Mouse (Mus musculus): ENCODE measurements around the gene Hist1h4j. TPM values are rescaled to one million over a fixed set of nuclear protein-coding genes. Genes with fewer than 3 reads are reported as not detected.
A peak's percentile ranks its signal among the peaks of the same experiment; 100 is the strongest.
"Not testable (repeated sequence)": the region's sequence is repeated elsewhere in the genome, so short reads cannot be mapped to it uniquely, and the experiment has no call there.

Gene Hist1h4j
- total RNA-seq, 2 experiments from 2014 or later = 89.5 to 116 TPM

DNA sequence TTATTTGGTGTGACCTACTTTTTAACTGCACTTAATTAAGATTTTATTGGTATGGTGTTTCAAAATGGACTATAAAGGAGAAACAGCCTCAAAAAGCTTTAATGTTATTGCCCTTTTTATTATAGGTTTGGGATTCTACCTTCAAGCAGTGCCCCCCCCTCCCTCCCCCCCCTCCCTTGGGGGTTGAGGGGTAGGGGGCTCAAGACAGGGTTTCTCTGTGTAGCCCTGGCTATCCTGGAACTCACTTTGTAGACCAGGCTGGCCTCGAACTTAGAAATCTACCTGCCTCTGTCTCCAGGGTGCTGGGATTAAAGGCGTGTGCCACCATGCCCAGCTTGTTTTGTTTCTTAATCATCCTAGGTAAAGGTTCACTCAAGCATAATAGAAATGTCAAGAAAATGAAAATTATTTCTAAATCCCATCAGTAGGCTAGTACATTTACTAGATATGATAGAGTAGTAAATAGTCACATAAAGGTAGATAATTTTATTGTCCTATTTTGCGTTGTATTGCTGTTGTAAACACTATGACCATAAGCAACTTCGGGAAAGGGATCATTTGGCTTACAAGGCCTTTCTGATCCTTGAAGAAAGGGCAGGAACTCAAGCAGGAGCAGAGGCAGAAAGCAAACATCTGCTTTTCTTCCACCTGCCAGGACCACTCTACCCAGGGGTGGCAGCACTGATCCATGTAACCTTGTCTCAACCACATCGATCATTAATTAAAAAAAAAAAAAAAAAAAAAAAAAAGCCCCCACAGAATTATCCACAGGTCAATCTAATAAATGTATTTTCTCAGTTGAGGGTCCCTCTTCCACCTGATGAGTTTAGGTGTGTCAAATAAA is 11.6 kb upstream of the Hist1h4j start:
- no peak for DNase-seq (ENCODE audit: low spot score in 2 of 2)

DNA sequence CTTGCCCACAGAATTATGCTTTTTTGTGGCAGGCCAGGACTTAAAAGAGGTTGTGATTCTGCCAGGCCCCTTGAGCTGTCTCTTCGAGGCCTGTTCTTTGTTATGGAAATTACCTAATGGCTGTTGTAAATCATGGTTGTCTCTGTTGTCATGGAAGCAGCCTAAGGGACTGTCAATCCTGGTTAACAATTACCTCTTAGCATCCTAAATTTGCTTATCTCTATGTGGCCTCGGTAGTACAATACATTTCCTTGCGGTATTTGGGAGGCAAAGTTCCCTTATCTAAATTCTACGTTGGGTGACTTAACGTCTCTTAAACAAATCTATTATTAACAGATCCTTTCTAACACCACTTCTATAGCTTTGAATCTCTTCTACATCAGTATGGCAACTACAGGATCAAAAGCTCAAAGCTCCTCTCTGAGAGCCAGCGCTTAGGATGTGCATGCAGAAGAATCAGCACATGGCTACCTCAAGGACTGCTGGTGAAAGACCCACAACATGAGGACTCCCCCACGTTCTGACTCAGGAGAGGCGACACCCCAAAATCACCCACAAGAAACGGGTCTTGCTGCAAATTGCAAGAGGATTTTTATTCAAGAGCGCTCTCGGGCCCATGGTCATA is 6.8 kb upstream of the Hist1h4j start:
- DNase-seq (ENCODE audit: low spot score in 2 of 2) = no peak

DNA sequence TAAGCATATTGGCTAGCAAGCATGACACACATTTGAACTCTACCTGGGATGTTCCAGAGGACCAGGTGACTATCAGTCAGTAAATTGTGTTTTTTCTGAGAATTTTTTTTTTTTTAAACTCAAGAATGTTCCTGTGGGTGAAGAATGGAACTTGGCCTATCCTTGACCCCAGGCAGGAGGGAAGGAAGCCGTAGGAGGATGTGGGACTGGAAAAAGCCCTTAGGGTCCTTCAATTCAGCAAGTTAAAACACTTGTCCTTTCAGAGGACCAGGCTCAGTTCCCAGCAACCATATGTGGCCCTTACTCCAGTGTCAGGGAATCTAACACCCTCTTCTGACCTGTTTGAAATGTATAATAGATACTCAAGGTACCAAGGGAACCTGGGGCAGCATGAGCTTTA is 5.3 kb upstream of the Hist1h4j start:
- DNase-seq (ENCODE audit: low spot score in 2 of 2) = no peak

DNA sequence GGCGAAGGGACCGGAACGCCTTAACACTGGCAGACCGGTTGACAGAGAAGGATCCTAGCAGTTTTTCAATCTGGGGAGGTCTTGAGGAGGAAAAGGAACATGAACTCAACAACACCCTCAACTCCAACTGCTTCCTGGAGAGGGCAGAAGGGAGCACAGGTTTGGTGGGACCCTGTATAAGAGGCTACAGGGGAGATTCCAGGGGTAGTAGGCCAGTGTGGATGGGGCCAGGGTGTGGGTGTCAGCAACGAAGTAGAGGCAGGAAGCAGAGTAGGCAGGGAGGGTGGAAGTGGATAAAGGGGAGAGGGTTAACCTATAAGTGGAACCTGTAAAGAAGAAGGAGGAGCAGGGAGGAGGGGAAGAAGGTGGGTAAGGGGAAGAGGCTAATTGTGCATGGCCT is 1.4 kb upstream of the Hist1h4j start:
- DNase-seq (ENCODE audit: low spot score in 2 of 2) = no peak

DNA sequence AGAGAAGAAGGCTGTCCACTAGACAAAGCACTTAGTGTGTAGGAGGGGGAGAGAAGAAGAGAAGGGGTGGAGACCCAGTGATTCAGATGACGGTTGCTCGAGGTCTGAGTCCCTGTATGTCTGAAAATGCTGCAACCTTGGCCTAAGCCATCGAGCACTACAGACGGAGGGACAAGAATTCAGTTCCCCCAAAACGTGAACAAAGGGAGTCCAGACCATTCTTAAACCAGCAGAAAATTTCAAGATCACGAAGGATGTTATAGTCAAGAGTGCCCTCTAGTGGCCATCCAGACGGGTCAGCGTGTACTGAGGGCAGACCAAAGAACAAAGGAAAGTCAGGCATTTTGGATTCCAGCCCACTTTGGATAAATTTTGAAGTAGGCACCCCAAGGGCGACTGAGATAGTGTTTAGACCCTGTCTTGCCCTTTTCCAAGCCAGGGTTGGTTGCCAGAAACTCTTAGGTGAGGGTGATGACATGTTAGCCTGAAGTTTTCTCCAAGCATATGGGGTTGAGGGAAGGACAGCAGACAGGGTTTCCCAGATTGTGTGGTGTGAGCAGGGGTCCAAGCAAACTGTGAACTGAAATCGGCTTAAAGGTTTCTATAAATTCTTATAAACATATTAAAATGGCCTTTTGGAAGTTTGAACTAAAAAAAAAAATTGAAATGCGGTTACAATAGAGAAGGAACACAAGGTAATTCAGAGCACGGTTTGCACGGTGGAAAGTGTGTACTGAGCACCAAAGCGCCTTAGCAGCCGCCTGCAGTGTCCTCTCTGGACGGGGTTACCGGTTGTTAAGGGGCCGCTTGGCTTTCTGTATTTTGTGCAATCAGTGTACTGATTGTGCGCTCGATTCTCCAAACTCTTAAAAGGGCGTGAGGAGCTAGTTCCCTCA is 606 bp upstream of the Hist1h4j start:
- no peak for DNase-seq (ENCODE audit: low spot score in 2 of 2)

DNA sequence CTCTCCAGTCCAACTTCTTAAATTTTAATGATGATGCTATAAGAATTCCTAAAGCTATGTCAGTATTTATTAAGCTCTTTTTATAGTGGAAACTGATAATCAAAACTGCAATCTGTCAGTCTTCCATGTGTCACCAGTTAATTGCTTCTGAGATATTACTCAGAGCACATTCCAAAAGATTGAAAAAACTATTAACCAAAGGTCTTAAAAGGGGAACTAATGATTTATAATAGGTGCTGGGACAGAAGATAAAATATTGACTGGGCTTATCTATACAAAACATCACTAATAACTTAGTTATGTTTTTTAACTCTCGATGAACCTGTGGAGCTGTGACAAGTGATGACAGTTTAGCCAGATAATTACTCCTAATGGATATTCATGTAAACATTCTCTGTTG is 10.1 kb downstream of the Hist1h4j start:
- DNase-seq (ENCODE audit: low spot score in 2 of 2) = no peak

DNA sequence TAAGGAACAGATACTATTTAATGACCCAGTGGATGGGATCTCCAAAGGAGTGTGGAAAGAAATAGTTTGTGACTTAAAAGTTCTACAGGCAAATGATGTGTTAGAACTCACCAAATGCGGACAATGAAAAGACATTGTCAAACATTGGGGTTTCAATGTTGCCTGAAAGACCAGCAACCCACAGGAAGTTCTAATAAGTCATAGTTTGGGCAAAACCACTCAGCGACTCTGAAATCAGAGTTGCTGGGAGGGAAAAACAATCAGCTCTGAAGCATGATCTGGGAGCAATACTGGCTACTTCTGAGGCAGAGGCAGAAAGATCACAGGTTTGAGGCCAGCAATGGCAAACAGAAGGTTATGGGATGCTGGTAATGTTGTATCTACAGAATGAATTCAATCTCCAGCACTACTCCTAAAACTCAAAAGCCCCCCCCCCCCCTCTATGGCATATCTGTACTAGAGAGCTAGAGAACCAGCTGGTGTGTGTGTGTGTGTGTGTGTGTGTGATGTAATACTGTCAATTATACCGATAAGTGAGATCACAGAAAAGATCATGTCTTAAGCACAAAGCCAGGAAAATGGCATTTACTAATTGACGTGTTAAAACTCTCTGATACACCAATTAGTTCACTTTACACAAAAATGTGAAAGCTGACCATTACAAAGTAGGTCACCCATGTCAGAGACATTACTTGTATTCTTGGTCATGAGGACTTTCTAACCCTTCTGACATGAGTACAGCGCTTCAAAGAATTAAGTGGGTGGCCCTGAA is 14.7 kb downstream of the Hist1h4j start:
- DNase-seq (ENCODE audit: low spot score in 2 of 2) = no peak

DNA sequence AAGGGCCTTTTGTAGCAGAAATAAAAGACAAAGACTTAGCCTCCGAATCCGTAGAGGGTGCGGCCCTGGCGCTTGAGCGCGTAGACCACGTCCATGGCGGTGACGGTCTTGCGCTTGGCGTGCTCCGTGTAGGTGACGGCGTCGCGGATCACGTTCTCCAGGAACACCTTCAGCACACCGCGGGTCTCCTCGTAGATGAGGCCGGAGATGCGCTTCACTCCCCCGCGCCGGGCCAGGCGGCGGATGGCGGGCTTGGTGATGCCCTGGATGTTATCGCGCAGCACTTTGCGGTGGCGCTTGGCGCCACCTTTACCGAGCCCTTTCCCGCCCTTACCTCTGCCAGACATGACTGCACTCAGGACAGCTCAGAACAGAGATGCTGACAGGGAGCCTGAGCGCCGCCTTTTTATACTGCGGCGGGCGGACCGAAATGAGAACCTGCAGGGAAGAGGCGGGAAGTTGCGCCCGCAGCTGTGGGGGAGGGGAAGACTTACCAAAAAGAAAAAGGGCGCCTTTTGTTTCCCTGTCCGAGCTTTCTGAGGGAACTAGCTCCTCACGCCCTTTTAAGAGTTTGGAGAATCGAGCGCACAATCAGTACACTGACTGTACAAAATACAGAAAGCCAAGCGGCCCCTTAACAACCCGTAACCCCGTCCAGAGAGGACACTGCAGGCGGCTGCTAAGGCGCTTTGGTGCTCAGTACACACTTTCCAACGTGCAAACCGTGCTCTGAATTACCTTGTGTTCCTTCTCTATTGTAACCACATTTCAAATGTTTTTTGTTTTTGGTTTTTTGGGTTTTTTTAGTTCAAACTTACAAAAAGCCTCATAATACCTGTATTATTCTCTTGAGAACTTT is 15.5 kb downstream of the Hist1h4j start, which contains the start of gene Hist1h4k:
Gene Hist1h4k (minus strand): TSS at position 347 of the 859 bp plus-strand sequence.
- DNase-seq (ENCODE audit: low spot score in 2 of 2) = peak; percentile 82 to 84

DNA sequence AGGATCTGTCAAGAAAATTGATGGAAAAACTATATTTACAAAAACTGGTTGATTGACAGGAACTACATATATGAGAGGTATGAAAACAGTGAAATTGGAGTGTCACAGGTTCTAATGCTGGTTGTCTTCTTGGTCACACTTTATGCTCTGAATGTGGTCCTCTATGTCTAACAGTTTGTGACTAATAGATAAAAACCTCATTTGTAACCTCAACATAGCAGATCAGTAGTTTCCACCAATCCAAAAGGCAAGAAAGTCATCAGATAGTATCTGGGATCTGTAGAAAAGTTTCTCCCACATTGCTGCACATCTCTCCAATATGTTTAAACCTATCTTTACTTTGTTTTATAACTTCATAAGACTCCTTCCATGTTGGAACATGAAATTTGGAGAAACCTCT is 16.6 kb downstream of the Hist1h4j start:
- no peak for DNase-seq (ENCODE audit: low spot score in 2 of 2)

DNA sequence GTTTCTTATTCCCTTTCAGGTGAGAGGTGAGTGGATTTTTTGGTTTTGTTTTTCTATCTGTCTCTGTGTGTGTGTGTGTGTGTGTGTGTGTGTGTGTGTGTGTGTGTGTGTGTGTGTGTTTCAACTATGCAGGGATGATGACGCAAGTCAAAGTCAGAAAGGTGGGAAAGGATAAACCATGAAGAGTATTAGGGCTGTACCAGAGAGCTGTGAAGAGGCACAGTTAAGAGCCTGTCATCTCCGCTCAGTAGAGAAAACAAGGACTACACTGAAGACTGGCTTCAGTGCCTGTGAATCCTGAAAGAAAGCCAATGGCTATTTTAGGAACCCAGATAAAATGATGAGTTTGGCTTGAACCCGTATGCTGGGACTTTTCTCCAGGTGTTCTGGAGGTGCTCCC is 17.0 kb downstream of the Hist1h4j start:
- DNase-seq (ENCODE audit: low spot score in 2 of 2) = no peak

DNA sequence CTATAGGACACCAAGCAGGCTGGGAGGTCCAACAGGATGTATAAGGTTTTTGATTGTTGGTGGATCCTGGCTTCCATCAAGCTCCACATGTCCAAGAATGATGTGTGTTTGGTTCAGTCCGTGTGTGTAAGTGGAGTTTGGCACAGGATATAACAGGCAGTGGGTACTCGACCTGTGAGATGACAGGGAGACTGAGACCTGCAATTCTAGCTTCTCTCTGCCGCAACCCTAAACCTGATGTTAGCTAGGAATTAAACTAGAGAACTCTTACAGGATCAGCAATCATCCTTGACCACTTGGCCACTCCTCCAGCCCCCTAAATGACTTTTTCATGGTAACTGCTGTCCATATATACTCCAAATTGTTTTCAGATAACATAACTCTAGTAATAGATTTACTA is 17.5 kb downstream of the Hist1h4j start:
- no peak for DNase-seq (ENCODE audit: low spot score in 2 of 2)

DNA sequence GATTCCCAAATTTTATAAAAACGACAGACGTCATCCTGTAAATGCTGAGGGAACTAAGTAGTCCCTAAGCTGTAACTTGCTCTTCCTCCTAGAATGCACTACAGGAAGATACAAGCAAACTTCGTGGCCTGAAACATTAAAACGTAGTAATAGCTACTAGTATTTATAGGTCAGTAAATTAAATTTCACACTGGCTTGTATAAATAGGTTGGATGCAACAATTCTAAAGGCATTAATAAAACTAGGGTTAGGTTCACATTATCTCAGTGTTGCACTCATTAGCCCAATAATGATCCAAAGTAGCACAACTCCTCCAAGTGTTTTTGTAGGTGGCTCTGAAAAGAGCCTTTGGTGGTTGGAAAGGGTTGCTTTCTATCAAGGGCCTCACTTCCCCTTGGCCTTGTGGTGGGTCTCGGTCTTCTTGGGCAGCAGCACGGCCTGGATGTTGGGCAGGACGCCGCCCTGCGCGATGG is 18.2 kb downstream of the Hist1h4j start:
- DNase-seq (ENCODE audit: low spot score in 2 of 2) = no peak

DNA sequence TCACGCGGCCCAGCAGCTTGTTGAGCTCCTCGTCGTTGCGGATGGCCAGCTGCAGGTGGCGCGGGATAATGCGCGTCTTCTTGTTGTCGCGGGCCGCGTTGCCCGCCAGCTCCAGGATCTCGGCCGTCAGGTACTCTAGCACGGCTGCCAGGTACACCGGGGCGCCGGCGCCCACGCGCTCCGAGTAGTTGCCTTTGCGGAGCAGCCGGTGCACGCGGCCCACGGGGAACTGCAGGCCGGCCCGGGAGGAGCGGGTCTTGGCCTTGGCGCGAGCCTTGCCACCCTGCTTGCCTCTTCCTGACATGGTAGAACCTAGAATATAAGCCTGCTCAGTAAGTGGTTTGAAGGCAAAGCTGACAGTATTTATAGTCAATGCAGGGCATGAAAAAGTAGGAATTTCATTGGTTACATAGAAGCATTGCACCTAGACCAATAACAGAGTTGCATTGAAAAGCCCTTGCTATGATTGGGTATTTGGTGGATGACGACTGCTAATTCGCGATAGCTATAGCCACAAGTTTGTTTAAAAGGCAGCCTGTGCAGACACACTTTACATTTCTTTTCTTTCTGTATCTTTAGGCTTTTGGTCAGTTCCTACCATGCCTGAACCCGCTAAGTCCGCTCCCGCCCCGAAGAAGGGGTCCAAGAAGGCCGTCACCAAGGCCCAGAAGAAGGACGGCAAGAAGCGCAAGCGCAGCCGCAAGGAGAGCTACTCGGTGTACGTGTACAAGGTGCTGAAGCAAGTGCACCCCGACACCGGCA is 18.8 kb downstream of the Hist1h4j start, which contains the start of the genes Hist1h2ak and Hist1h2bn:
Gene Hist1h2ak (minus strand): TSS at position 304 of the 762 bp plus-strand sequence.
Gene Hist1h2bn (plus strand): TSS at position 600 of the 762 bp plus-strand sequence.
- DNase-seq (ENCODE audit: low spot score in 2 of 2) = peak in 1 of 2 experiments; percentile 34

DNA sequence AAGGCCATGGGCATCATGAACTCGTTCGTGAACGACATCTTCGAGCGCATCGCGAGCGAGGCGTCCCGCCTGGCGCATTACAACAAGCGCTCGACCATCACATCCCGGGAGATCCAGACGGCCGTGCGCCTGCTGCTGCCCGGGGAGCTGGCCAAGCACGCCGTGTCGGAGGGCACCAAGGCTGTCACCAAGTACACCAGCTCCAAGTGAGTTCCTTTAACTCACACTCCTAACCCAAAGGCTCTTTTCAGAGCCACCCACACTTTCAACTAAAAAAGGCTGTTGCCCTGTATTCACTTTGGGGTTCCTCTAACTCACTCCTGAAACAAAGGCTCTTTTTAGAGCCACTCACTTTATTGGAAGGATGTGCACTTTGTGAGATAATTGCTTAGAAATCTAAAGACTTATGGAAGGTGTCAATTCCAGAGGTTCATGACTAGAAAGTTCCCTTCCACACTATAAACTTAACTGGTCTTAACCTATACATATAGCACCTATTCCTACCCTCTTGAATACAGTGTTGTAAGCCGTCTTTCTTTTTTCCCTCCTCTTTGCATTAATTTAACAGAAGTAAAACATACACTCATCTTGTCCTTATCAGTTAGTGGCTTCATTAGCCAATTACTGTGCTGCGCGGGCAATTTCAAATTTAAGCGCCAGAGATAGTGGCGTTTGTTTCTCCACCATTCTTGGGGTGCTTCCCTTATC is 19.6 kb downstream of the Hist1h4j start:
- DNase-seq (ENCODE audit: low spot score in 2 of 2) = not testable (repeated sequence)

DNA sequence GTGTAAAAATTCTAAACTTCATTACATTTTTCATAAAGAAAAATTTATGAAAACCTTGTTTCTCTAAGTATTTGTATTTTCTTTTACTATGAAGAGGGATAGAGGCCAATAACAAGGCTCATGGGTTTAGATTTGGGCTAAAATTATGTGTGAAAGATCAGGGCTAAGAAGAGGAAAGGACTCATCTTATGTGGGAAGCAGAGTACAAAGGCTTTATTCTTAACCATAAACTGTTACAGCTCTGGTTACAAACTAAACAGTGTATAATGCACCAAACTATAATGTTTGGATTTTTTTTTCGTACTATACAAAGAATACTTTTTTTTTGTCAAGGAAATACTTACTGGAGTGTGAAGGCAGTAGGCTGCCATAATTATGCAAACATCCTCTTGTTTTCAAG is 20.8 kb downstream of the Hist1h4j start:
- no peak for DNase-seq (ENCODE audit: low spot score in 2 of 2)

DNA sequence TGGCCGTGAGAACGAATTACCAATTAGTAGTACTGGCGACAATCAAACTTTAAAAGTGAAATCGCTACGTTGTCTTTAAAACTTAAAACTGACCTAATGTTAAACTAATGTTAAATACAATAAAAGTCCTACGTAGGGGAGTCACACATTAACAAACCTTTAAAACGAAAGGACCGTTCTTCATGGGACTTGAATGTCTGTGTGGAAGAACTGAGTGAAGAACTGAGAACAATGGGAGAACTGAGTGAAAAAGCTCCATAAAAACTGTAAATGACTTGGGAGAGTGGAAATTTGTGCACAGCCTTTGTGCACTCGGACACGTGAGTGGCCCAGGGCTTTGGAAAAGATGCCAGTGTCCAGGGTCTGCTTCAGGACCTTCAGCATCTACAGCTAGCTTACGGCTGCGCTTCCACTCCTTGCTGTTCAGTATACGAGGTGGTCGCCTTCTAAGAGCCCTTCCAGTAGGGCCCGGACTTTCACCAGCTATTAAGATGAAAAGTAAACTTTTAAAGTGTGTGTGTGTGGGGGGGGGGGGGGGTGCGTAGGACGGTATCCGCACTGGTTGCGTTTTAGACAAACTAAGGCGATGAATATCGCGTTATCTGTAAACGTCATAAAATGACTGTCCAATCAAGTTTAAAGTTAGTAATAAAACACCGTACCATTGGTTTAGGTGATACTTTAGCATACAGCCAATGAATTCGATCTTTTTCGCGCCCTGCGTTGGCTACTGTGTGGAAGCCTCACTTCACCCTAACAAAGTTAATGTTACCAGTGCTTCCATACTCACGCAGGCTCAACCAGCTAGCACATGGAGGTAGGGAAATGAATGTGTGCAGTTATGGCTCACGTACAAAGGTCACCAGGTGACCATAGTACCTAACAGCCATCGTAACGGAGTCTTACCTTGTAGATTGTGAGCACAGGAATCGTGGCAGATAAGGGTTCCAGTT is 44.2 kb downstream of the Hist1h4j start:
- peak in 1 of 2 experiments; percentile 44 for DNase-seq (ENCODE audit: low spot score in 2 of 2)

Data from adrenal gland, postnatal 4 days (tissue).